Mouse (Mus musculus) heart, postnatal 0 days (tissue): ENCODE measurements at regions not wholly inside any gene's neighbourhood (a gene's known extent, or its start where the extent isn't known, plus 50 kb on each side); places are given as distances from the start of the nearest gene placed in this dataset.

Source experiments
- ATAC-seq: fragments of 200-750 bp; cut with Nextera tagmentation; 2 replicates; pipeline ENCODE4 v1.8.0; 2017; ENCODE audit warnings: low read depth, moderate number of reproducible peaks, moderate library complexity; ENCODE audit not compliant: insufficient read depth
- DNase-seq: peaks from one replicate; pipeline ENCODE4 v3.0.0-alpha.2; 2016; ENCODE audit warnings: low spot score
- H3K27ac ChIP-seq: fragments of 300-500 bp; sonication (generic); 2 replicates; pipeline ENCODE4 v1.5.1; 2014; ENCODE audit warnings: low read depth, mild to moderate bottlenecking
- H3K27me3 ChIP-seq: fragments of 300-500 bp; sonication (generic); 2 replicates; pipeline ENCODE4 v1.6.1; 2014; ENCODE audit warnings: low read length, mixed read lengths; ENCODE audit not compliant: control insufficient read depth, insufficient read depth
- H3K36me3 ChIP-seq: fragments of 300-500 bp; sonication (generic); replicated peaks from 2 replicates; pipeline ENCODE4 v1.6.1; 2014; ENCODE audit warnings: low read length, mixed read lengths; ENCODE audit not compliant: control insufficient read depth, insufficient read depth
- H3K4me1 ChIP-seq: fragments of 300-500 bp; sonication (generic); 2 replicates; pipeline ENCODE4 v1.6.1; 2014; ENCODE audit warnings: antibody characterized with exemption; ENCODE audit not compliant: control insufficient read depth, insufficient read depth
- H3K4me2 ChIP-seq: fragments of 300-500 bp; sonication (generic); 2 replicates; pipeline ENCODE4 v1.6.1; 2014; ENCODE audit warnings: low read depth, mild to moderate bottlenecking, low read length, moderate library complexity
- H3K4me3 ChIP-seq: fragments of 300-500 bp; sonication (generic); 2 replicates; pipeline ENCODE4 v1.5.1; 2014; ENCODE audit warnings: low read depth, low read length
- H3K9ac ChIP-seq: fragments of 300-500 bp; sonication (generic); replicated peaks from 2 replicates; pipeline ENCODE4 v1.6.1; 2014; ENCODE audit warnings: low read depth, low read length, mixed read lengths
- H3K9me3 ChIP-seq: fragments of 300-500 bp; sonication (generic); replicated peaks from 2 replicates; pipeline ENCODE4 v1.6.1; 2016; ENCODE audit warnings: low read length; ENCODE audit not compliant: control insufficient read depth
- CTCF ChIP-seq: IDR thresholded peaks from 2 replicates; pipeline ENCODE4 v1.5.1; 2016; ENCODE audit warnings: antibody characterized with exemption, control low read depth, low read depth
- EP300 ChIP-seq: IDR thresholded peaks from 2 replicates; pipeline ENCODE4 v1.6.1; 2016; ENCODE audit warnings: antibody characterized with exemption, low read depth
- WGBS: fragments of 180-500 bp; shearing (Covaris S2); extraction: QIAGEN DNeasy Blood & Tissue Kit; methylation state at CpG from one replicate; pipeline ENCODE4 v1.1.7; 2014; 5-methylcytosine and 5-hydroxymethylcytosine counted together

DNA sequence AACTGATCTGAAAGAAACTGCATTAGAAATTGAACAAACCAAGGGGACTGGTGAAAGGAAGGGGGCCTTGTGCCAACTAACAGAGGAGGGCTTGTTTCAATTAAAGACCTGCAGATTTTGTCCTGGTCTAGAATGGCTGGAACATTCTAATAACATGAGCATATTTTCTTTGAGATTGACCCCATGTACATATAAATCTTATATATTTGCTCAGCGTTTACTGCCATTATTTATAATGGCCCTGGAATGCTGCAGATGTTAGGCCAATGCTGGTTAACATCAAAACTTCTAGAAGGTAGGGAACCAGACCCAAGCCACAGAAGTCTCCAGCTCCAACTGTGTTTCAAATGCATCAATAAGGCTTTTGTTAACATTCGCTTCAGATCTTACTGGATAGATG, 326.4 kb downstream of the Tns1 start:
- Histone ChIP-seq H3K4me1 (no peaks in the 10 kb centered on the region), H3K9ac (no peak overlapping the region), H3K27ac (no peak overlapping the region), H3K27me3 (no peaks in the 10 kb centered on the region), H3K4me2 (no peak overlapping the region), H3K9me3 (no peaks in the 10 kb centered on the region), H3K4me3 (no peak overlapping the region), H3K36me3 (no peaks in the 10 kb centered on the region)
- WGBS, result 84% methylated on average over 2 of the region's 2 CpGs
- ATAC-seq (no peak), DNase-seq (no peak)
- no peak for TF ChIP-seq EP300
- no peak for TF ChIP-seq CTCF

DNA sequence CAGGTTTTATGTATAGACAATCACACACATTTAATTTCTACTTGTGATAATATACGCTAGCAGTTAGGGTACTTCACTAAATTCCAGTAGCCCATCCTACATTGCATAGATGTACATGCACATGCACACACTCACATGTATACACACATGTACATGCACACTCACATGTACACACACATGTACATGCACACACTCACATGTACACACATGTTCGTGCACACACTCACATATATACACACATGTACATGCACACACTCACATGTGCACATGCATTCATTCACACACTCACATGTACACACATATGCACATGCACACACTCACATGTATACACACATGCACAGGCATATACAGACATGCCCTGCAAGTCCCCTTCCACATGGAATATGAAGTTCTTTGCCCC, 326.8 kb downstream of the Tns1 start:
- H3K4me1 ChIP-seq, result no peaks in the 10 kb centered on the region
- 85% methylated on average over 2 of the region's 2 CpGs for whole genome bisulfite sequencing
- H3K9me3 ChIP-seq, result no peaks in the 10 kb centered on the region
- H3K27me3 ChIP-seq, result no peaks in the 10 kb centered on the region
- H3K4me2 ChIP-seq, result no peak overlapping the region
- TF ChIP-seq CTCF (no peak), EP300 (no peak)
- DNase-seq (no peak), ATAC-seq (no peak)
- no peaks in the 10 kb centered on the region for H3K36me3 ChIP-seq
- H3K9ac ChIP-seq, result no peak overlapping the region
- H3K4me3 ChIP-seq, result no peak overlapping the region
- H3K27ac ChIP-seq, result no peak overlapping the region

DNA sequence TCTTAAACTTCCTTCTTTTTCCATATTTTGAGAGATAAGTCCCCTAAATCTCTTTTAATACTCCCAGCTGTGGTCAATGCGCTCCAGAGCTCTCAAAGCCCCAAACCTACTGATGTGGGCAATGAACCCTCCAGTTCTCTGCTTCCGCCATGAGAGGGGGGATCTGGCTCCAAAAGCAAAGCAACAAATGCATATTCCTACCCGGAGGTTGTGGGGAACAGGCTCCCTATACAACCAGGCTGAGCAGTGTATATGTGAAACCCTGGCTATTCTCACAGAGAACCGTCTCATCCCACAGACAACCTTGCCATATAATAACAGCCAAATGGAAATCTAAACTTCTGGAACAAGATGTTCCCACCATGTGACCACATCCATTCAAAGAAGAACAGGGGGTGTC, 330.4 kb downstream of the Tns1 start:
- no peak for TF ChIP-seq EP300
- TF ChIP-seq CTCF, result no peak
- DNase-seq (no peak), ATAC-seq (no peak)
- Histone ChIP-seq H3K36me3 (no peaks in the 10 kb centered on the region), H3K4me1 (no peaks in the 10 kb centered on the region), H3K9me3 (no peaks in the 10 kb centered on the region), H3K4me3 (no peak overlapping the region), H3K27me3 (no peaks in the 10 kb centered on the region), H3K4me2 (no peak overlapping the region), H3K27ac (no peak overlapping the region), H3K9ac (no peak overlapping the region)
- WGBS, result 87% methylated on average over 4 of the region's 4 CpGs

DNA sequence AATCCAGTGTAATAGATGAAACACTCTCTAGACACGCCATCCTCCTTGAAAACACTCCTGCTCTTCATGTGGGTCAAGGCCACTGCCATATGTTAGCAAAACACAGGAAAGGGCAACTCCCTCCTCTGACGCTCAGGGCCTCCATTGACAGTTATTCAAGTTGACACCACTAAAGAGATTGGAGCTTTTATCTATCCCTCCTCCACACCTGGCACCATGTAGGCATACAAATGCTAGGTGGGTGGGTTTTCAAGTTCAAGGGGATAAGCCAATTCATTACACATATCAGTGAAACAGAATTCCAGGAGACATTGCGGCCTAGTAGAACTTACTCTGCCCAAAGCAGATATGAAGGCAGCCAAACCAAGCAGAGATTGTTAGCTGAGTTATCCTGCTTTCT, 331.0 kb downstream of the Tns1 start:
- H3K9ac ChIP-seq, result no peak overlapping the region
- H3K27me3 ChIP-seq, result no peaks in the 10 kb centered on the region
- ATAC-seq, result no peak
- WGBS, result 68% methylated on average over 3 of the region's 3 CpGs
- H3K9me3 ChIP-seq, result no peaks in the 10 kb centered on the region
- TF ChIP-seq EP300, result no peak
- TF ChIP-seq CTCF, result no peak
- no peaks in the 10 kb centered on the region for H3K36me3 ChIP-seq
- H3K4me2 ChIP-seq, result no peak overlapping the region
- no peaks in the 10 kb centered on the region for H3K4me1 ChIP-seq
- DNase-seq, result no peak
- no peak overlapping the region for H3K4me3 ChIP-seq
- H3K27ac ChIP-seq, result no peak overlapping the region

DNA sequence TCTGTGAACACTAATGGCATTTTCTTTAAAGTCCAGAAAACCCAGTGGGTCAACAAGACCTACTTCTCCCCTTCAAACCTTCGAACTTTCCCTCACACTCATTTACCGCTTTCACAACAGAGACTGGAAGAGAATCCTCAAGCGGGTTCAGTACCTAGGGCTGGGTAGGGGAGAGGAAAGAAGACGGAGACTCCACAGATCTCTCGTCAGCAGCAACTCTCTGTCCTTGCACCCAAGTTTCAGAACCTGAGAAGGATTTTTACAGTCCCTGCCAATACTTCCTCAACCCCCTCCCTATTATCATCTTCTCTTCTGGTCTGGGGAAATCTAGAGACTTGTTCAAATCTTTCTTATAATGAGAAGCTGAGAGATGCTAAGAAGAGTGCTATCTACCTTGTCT, 331.9 kb downstream of the Tns1 start:
- Histone ChIP-seq H3K4me1 (no peaks in the 10 kb centered on the region), H3K9ac (no peak overlapping the region), H3K4me2 (no peak overlapping the region), H3K27ac (no peak overlapping the region), H3K27me3 (no peaks in the 10 kb centered on the region), H3K36me3 (no peaks in the 10 kb centered on the region), H3K4me3 (no peak overlapping the region), H3K9me3 (no peaks in the 10 kb centered on the region)
- DNase-seq, result no peak
- ATAC-seq, result no peak
- WGBS, result 80% methylated on average over 5 of the region's 5 CpGs
- no peak for TF ChIP-seq CTCF
- no peak for TF ChIP-seq EP300

DNA sequence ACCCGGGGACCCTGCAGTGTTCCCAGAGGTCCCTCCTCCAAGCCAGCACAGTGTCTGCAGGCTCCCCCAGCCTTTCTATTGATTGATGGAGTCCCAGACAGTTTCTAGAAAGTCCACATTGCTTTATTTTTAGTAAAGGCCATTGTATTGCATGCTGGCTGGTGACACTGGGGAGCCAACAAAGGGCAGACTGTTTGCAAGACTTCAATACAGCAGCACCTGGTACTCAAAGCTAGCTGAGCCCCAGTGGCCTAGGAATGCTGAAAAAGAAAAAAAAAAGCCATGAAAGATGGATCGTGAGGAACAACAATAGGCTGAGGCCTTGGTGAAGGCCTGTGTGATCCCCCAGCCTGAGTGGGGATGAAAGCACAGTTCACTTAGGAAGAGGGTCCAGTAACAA, 336.6 kb downstream of the Tns1 start:
- TF ChIP-seq CTCF, result no peak
- no peak for TF ChIP-seq EP300
- Histone ChIP-seq H3K4me2 (no peak overlapping the region), H3K9ac (no peak overlapping the region), H3K4me1 (no peaks in the 10 kb centered on the region), H3K9me3 (no peaks in the 10 kb centered on the region), H3K4me3 (no peak overlapping the region), H3K27me3 (no peaks in the 10 kb centered on the region), H3K27ac (no peak overlapping the region), H3K36me3 (no peaks in the 10 kb centered on the region)
- ATAC-seq, result no peak
- WGBS, result 43% methylated on average over 2 of the region's 2 CpGs
- DNase-seq, result no peak
